Mouse (Mus musculus) 3134 (cell line): ENCODE results near the gene Chrm2.
A peak's percentile ranks its signal among the peaks of the same experiment; 100 is the strongest.

Experiments
- DNase-seq: peaks from one replicate; pipeline ENCODE4 v3.0.0-alpha.2; 2011; ENCODE audit warnings: low spot score; ENCODE audit not compliant: insufficient read length; ENCODE audit errors: extremely low read depth

Gene Chrm2

DNA sequence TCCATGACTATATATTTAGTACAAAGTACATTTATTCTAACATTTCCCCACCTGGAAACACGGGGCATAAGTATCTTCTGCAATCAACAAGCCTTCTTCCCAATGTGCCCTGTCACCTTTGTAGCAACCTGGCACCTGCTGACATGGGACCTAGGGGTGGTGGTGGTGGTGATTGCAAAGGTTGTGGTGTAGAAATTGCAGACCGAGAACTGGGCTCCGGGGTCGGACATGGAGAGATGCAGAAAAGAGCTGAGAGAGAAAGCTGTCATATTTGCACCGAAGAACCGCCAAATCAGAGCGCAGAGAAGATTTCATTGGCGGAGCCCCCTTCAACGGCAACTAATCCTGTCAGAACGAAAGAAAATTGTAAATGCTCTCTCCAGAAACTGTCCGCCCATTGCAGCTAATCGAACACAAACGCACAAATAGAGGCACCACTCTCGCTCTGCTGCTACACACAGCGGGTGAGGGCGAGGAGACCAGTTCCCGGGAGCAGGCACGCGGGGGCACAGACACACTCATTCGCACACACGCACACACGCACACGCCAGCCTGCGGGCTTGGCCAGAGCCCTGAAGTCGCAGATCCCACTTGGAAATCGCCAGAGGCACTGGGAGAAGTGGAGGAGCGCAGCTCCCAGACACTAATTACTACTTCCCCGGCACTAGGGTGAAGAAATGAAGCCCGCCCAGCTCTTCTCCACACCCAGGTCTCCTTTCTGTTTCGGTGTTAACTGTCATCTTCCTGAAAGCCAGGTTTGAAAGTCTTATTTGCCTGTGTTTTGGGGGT is at the start of gene Chrm2:
Gene Chrm2 (plus strand): TSS at position 473 of the 789 bp plus-strand sequence.
- DNase-seq: no peak

GRCm38 (mm10) chr6:36373983-36374382 is 13.9 kb upstream of the Chrm2 start:
- no peak for DNase-seq

- DNase-seq: no peak
Measured at GRCm38 (mm10) chr6:36377936-36378335, 9.9 kb upstream of the Chrm2 start.

DNA sequence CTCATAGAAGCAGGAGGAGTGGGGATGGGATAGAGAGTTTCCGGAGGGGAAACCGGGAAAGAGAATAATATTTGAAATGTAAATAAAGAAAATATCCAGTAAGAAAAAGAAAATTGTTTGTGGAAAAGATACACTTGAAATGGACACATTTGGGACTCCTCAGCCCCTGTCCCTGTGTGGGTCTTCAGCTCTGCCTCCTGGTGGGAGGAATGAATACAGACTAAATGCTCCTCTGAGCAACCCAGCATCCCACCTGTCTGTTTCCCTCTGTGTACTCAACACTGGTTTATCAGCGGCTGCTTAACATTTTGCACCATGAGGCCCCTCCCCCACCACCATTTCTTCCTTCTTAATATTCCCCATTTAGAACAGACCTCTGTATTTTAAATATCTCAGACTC is 3.8 kb upstream of the Chrm2 start:
- no peak for DNase-seq

DNA sequence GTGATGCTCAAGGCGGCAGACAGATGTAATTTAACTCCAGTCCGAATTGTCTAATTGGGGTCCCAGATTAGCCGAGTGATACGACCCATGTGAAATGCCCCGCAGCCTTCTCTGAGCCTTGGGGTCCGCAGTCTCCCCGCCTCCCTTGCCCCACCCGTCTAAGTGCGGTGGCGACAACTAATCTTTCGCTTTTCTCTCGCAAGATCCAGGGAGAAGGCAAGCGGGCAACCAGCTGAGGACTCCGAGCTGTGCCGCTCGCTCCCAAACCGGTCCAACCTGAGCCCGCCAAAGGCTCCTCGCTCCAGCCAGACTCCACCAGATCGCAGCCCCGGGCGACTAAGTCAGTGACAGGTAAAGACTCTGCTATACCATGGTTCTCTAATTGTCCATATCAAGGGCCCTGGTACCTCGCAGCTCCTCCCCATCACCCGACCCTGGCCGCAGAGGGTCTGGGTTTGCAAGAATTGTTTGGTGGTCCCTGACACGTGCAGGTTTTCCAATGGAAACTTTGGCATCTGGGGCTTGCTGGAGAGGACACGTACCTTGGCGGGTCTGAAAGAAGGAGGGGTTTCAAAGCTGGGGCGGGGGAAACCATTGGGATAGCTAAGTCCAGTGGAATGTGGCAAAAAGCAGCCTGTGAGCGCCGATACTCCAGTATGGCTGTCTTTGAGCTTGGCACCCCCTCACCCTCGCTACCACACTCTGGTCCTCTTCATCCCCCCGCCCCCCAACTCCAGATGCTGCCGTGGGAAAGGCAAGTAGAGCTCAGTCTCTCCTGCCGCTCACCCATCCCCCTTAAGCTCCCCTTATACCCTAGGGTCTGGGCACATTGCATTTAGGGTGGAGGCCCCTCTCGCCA is 746 bp downstream of the Chrm2 start:
- DNase-seq: peak; percentile 3

- DNase-seq: no peak
Measured at GRCm38 (mm10) chr6:36389260-36389965, 1.5 kb downstream of the Chrm2 start.

DNA sequence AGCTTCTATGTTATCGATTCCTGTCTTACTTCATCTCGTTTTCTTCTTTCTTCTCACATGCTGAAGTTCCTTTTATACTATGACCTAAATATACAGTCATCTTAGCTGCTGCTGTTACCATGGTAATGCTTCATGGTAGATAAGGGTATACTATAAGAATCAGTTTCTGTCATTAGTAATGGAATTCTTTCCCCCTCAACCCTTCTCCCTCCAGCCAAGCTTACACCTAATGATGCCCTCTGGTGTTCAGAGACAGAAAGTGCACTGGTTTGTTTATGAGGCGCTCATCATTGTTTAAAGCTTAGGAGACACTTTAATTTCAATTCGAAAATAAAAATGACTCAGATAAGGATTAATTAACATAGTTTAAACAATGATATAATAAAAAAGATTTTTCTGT is 5.8 kb downstream of the Chrm2 start:
- no peak for DNase-seq

GRCm38 (mm10) chr6:36405139-36405538 is 17.3 kb downstream of the Chrm2 start:
- DNase-seq: no peak

- DNase-seq: no peak
Measured at GRCm38 (mm10) chr6:36409016-36409415, 21.1 kb downstream of the Chrm2 start.

GRCm38 (mm10) chr6:36410057-36410456 is 22.2 kb downstream of the Chrm2 start:
- no peak for DNase-seq

DNA sequence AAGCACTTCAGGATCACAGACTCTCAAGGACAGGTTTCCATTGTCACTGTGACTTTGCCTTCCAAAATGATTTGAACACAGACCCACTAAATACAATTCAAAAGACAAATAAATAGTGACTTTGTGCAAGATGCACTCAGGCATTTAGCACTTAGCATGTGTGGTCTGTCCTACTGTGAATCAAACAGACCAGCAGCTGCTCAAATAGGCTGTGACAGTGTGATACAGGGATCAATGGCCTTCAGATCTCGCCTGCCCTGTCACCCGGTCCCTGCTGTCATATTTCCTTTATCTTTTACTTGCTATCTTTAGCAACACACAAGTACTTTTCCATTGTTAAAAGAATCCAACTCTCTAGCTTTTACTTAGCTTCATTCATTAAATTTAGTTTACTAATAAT is 31.8 kb downstream of the Chrm2 start:
- no peak for DNase-seq

DNA sequence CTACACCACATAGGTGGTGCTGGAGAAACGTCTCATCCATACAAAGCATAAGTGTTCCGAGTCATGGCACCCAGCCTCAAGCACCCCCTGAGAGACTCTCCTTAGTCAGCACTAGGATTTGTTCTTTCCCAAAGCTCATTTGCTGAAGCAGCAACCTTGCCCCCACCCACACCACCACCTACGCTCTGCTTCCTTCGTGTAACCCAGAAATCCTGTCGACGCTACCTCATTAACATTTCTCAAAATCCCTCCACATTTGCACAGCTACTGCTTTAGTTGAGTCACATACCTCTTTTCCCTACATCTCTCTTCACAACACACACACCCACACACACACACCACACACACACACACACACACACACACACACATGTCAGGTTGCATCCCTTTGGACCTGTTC is 50.1 kb downstream of the Chrm2 start:
- DNase-seq: no peak

DNA sequence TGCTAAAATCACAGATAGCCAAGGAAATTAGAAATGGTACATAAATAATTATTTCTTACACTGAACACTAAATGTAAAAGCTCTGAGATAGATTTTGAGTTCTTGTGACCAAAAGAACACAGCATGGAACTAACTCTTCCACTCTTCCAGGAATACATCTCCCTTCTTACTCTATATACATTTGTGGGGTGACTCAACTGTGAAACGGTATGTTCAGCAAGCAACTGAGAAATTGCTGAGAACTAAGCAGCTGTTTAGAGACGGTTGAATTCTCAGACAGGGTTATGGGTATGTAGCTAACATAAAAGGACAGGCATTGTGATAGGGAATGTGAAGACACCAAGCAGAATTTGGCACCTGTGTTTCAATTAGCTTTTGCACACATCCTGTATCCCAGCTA is 51.3 kb downstream of the Chrm2 start:
- no peak for DNase-seq

GRCm38 (mm10) chr6:36451480-36451879 is 63.6 kb downstream of the Chrm2 start:
- DNase-seq: no peak

DNA sequence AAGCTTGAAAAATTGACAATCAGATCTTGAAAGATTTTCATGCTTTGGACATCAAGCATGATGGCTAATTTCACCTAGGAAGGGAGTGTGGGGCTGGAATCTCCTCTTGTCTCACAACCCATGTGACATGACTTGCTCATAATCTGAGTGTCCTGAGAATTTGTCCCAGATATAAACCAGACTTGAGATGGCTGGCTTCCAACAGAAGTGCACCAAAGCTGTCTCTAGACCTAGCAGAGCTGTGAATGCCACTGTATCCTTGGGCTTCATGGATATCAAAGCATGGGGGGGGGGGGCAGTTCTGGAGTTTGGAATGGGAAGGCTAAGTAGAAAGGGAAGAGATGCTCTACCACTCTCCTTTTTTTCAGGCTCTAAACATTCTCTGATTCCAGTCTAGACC is 67.2 kb downstream of the Chrm2 start:
- no peak for DNase-seq

- no peak for DNase-seq
Measured at GRCm38 (mm10) chr6:36457015-36457414, 69.1 kb downstream of the Chrm2 start.

- DNase-seq: no peak
Measured at GRCm38 (mm10) chr6:36464008-36464407, 76.1 kb downstream of the Chrm2 start.

DNA sequence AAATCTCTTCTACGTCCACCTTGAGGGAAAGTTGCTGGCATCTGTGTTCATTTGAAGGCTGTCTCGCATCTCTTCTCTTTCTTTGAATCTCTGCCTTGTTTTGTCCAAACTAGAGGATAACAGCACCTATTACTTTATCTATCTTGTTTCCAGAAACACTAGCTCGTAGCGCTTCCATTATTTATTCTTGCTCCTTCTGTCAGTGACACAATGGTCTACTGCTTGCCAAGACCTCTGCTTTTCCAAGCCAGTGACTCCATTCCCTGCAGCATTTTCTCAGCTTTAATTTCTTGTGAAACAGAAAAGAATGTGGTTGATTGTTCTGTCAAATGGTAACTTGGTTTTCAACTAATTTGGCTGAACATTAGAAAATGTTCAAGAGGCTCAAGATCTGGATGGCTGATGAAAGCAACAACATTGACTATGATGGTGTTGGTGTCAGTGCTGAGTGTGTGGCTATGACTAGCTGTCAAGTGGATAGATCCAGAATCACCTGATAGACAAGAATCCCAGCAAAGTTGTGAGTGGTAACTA is 96.3 kb downstream of the Chrm2 start:
- DNase-seq: no peak

GRCm38 (mm10) chr6:36507008-36507663 is 119.3 kb downstream of the Chrm2 start:
- DNase-seq: no peak

DNA sequence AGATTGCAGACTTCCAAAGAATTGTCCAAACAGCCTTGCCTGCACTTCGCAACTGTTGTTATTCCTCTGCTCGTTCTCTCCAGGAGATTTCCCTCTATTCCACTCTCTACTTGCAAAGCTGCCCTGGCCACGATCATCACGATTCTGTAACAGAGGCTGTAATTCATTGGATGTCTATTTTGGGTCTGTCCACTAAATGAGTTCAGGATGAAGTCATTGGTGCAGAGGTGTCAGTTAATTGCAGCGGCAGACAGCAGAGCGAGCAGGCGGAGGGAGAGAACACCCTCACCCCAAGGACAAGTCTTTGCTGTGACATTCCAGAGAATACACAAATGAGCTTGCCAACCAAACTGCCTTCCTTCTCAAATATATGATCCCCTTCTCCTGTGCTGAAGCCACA is 120.1 kb downstream of the Chrm2 start:
- no peak for DNase-seq

DNA sequence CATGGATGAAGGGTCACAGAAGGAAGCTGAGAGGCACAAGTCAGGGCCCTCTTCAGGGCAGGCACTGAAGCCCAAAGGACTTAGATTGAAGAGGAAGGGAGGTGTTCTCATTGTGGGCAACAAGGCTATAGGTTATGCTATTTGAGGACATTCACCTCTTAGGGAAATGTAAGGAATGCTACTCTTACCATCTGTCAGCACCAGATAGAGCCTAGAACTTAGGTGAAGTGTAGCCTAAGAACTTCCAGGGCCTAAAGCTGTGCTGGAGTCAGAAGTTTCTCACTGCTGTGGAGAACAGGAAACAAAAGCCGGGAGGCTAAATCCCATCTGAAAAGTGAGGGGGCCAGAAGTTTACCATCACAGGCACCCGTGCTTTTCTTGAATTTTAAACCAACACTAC is 120.6 kb downstream of the Chrm2 start:
- no peak for DNase-seq
